Mouse (Mus musculus): ENCODE results near the gene Adad2.

Gene Adad2

DNA sequence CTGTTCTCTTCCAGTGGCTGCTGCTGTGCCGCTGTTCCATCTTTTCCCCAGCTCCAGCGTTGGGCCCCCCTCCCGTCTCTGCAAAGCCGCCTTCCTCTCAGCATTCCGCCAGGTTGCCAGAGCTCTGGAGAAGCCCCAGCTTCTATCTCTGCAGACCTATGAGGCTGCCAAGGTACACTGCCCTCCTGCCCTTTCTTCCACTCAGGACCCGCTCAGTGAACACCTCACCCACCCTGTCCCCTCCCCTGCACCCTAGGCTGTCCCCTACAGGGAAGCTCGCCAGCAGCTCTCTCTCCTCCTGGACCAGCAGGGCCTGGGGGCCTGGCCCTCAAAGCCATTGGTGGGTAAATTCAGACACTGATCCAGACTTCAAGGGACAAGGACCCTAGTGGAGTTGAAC, 3.8 kb downstream of the Adad2 start:
- no peak for DNase-seq (ENCODE audit: low read depth, low spot score)

DNA sequence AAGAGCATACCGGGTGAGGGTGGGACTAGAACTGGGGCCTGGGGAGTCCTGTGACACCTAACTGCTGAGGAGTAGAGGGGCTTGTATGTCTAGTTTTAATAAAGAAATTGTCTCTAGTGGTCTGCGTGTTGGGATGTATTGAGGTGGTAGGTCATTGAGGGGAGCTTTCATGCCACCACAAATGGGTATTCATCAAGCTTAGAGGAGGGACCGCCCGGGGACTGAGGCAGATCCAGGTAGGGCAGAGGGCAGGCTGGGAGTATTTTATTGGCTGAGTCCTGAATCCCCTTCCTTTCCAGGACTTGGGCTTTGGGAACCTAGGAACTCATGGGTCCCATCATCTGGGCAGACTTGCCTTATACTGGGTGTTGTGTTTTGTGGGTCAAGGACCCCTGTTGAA, 4.3 kb downstream of the Adad2 start:
- DNase-seq (ENCODE audit: low read depth, low spot score): no peak

DNA sequence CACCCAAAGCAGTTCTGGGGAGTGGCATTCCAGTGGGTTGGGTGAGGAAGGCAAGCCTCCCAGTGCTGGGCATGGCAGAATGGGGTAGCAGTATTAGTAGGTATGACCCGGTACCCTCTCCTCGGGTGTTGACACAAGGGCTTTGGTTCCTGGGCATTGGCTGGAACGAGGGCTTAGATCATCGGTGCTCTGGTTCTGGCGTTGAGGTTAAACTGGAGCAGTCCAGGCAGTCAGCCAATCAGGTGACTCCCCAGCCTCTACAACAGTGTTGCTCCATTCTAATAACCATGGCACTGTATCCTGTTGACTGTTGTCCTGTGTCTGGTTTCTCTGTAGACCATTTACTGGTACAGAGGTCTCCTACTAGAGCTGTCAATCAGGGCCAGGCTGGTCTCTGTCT, 5.0 kb downstream of the Adad2 start:
- DNase-seq (ENCODE audit: low read depth, low spot score): no peak

DNA sequence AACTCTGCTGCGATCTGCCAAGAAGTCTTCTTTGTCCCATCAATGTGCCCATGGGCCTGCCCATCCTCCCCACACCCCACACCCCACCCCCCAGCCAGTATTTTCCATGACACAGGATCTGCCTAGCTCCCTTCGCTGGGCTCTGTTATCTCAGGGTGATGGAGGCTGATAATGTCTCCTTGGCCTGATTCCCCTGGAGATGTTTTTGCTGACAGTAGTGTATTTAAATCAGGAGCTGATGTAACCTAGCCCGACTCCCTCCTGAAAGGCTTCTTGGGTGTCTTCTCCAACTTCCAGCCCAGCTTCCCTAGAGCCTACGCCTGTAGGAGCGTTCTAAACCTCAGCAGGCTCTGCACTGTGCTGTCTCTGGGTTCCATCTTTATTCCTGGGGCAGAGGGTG, 6.3 kb downstream of the Adad2 start:
- DNase-seq (ENCODE audit: low read depth, low spot score): no peak

DNA sequence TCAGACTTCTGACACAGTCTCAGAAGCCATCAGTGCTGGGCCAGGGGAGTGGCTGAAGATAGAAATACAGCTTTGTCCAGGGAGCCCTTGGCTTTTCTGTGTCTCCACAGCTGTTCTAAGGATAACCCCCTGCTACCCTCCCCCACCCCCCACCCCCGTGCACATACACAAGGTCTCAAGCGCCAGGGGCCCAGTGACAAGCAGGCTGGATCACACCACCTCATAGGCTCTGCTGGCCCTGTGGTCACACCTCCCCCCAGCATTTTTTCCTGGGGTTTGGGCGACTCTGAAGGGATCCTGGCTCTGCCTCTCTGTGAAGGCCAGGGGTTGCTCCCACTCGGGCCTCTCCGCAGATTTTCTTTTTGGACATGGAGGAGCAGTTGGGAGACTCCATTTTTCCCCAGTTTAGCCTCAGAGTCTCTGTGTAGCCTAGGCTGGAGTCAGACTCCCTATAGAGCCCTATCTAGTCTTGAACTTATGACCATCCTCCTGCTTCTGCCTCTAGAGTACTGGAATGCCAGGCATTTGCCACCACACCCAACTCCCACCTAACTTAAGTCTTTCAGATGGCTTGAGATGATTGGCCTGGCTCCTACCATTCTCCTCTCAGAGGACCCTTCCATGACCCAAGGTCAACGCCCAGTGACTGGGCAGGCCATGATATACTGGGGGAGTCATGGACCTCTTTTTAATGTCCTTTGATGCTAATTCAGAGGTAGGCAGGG, 7.7 kb downstream of the Adad2 start:
- DNase-seq (ENCODE audit: low read depth, low spot score): no peak

DNA sequence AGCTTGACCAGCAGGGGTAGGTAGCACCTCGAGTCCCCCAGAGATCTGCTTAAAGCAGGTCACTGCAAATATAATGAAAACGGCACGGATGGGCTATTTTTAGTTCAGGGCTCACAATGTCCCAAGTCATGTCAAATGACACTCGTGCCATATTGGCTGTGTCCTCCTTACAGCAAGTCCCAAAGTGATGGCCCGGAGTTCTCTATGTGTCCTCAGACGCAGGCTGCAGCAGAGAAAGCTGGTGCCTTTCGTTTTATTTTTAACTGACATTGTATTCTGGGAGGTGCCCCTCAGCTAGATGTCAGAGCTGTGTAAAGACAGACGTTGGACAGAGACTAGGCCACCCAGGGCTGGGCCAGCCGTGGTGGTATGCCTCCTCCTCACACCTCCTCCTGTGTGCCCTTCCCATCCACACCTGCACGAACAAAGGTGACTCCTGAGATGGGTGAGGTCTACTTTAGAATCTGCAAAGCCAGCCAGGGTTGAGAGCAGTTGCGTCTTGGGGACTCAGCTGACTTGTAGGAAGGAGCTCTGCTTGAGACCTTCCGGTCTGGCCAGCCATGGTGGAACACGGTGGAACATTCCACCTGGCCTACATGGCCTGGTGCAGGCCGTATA, 8.4 kb downstream of the Adad2 start:
- DNase-seq (ENCODE audit: low read depth, low spot score): no peak

DNA sequence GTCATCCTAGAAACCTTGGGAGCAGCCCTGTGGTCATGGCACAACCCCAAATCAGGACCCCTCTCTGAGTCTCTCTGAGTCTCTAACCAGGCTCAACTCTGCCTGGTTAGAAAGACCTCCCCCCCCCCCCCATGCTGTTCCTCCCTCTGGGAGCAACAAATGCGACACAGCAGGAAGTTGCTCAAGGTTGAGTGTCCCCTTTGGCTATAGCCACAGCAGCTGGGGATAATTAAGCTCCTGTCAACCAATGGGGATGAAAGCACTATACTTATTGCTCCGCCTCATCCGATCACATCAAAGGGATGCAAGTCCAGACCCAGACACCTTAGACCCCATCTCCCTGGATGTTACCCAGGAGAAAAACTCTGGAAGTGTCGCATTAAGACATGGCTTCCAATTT, 10.0 kb downstream of the Adad2 start:
- DNase-seq (ENCODE audit: low read depth, low spot score): no peak

DNA sequence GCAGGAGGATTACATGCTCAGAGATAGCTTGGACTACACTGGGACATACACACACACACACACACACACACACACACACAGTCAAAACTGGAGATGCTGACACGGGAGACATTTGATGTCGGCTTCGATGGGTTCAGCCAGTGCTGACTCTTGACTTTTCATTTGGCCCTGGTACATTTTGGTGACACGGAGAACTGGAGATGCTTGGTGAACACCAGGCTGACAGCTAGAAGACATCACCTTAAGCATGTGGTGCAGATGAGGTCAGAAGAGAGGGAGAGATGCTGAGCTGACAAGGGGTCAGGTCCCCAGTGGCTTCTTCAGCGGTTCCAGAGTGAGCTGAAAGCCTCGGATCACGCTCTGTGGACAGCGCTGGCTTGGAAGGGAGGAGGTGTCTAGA, 10.5 kb downstream of the Adad2 start:
- no peak for DNase-seq (ENCODE audit: low read depth, low spot score)

DNA sequence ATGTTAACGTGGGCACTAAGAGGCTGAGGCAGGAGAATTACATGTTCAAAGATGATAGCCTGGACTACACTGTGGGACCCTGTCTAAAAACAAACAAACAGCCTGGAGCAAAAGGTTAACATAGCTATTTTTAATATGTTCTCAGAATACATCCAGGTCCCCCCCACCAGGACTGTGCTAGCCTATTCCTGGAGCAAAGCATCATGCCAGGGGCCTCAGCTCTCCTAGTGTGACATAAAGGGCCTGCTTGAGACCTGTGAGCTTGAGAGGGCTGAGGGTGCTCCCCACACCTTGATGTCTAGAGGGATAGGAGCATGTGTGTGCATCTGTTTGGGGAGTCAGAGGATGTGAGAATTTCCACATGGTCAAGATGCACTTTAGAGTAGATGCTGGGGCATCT, 11.2 kb downstream of the Adad2 start:
- DNase-seq (ENCODE audit: low read depth, low spot score): no peak

DNA sequence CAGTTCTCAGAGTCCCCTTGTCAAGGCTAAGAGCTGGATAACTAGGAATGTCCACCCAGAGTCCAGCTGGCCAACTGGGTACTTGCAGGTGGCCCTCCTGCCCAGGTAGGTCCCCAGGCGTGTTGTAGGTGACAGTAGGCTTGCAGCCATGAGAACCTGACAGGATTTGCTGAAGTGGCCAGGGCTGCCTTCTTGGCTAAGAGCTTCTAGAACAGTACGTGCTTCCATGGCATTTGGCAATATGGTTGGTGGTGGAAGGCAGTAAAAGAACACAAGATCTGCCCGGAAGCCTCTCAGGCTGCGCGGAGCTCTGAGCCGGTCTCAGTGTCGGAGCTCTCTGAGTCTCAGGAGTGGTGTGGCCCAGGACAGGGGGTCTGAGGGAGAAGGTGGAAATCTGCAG, 12.4 kb downstream of the Adad2 start:
- no peak for DNase-seq (ENCODE audit: low read depth, low spot score)

DNA sequence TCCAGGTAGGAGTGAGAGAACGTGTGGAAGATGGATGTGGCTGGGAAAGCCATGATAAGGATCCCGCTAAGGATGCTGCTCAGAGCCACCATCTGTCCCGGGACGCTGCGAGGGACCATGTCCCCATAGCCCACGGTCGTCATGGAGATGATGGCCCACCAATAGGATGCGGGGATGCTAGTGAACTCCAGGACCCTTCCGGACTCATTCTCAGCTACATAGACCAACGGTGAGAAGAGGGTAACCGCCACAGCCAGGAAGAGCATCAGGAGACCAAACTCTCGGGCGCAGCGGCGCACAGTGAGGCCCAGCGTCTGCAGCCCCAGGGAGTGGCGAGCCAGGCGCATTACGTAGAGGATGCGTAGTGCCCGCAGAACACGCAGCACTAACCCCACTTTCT, 13.2 kb downstream of the Adad2 start:
- DNase-seq (ENCODE audit: low read depth, low spot score): no peak

DNA sequence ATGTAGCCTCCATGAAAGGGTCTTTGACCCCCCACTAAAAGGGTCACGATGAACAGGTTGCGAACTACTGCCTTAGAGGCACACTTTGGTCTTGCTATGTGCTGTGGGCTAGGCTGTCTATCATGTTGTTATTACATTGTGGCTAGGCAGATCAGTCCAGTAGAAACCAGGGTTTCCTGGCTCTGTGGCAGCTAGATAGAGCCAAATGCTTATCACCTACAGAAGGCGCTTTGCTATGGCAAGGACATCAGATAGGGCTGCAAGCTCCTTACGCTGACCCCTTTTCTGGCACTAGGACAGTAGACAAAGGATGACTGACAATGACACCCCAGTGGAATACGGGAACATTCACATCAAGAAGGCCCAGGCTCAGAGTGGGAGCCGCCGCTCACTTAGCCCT, 14.7 kb downstream of the Adad2 start:
- DNase-seq (ENCODE audit: low read depth, low spot score): no peak

DNA sequence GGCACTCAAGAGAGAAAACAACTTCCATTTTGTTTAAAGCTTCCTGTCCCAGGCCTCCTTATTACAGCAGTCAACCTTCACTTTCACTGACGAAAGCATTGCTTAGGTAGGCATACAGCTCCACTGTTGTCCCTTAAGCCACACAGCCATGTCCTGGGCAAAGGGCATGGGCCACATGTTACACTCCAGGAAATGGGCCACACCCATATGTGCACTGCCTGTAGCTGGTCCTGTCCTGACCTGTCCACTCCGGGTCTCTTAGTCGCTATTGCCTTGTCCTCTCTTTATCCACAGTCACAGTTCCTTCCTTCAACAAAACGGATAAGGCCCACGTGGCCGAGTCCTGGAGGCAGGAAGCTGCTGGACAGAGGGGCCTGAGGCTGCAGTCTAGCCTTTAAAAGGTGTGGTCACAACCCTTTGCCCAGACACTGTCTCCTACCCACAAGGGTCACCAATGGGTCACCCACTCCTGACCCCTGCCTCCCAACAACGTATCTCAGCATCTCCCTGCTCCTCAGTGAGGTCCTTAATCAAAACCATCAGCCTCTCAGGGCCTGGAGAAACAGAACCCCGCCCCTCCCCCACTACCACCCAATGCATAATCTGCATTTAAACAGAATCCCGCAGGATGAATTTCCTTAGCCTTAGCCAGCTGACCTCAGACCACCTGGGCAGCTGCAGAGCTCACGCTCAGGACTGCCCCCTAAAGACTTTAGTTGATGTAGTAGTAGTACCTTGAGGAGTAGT, 15.2 kb downstream of the Adad2 start:
- DNase-seq (ENCODE audit: low read depth, low spot score): peak; percentile 35

DNA sequence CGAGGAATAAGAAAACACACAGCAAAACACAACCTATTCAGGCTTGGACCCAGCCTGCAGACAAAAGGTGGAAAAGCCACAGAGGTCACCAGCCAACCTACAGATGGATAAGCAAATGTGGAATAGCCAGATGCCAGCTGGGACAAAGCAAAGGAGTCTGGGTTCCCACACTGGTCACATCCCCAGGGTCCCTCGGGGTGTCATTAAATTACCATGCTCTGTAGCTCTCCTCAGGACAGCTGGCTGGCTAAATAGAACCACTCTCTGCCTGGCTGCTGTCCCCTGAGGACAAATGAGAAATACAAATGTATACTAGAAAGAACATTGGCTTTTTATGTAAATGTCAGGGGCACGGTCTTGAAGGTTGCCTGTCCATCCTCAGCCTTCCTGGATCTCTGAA, 18.3 kb downstream of the Adad2 start:
- no peak for DNase-seq (ENCODE audit: low read depth, low spot score)

DNA sequence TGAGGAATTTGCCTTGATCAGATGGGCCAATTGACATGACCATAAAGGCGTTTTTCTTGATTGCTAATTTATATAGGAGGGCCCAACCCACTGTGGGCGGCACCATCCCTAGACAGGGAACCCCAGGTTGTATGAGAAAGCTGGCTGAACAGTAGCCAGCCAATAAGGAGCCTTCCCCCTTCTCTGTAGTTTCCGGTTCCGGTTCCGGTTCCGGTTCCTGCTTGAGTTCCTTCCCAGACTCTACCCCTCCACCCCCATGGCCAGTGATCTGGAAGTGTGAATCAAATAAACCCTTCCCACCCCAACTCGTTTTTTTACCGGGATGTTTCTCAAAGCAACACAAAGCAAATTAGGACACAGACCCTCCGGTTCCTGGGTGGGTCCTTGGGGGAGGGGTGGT, 19.7 kb downstream of the Adad2 start:
- no peak for DNase-seq (ENCODE audit: low read depth, low spot score)

DNA sequence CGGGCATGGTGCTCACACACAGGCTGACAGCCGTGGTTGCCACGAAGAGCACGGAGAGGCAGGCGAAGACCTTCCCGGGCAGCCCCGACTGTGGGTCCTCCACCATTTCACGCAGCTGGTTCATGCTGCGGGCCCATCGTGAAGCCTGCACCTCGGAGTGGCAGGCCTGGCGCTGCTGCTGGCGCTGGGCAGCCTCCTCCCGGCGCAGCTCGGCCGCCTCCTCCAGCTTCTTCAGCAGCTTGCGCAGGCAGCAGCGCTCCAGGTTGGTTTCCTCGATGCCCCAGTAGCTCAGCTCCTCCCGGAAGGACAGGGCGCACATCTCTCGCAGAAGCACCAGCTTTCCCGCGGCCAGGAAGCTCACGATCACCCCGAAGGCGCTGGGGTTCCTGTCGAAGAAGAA, 20.4 kb downstream of the Adad2 start:
- no peak for DNase-seq (ENCODE audit: low read depth, low spot score)

DNA sequence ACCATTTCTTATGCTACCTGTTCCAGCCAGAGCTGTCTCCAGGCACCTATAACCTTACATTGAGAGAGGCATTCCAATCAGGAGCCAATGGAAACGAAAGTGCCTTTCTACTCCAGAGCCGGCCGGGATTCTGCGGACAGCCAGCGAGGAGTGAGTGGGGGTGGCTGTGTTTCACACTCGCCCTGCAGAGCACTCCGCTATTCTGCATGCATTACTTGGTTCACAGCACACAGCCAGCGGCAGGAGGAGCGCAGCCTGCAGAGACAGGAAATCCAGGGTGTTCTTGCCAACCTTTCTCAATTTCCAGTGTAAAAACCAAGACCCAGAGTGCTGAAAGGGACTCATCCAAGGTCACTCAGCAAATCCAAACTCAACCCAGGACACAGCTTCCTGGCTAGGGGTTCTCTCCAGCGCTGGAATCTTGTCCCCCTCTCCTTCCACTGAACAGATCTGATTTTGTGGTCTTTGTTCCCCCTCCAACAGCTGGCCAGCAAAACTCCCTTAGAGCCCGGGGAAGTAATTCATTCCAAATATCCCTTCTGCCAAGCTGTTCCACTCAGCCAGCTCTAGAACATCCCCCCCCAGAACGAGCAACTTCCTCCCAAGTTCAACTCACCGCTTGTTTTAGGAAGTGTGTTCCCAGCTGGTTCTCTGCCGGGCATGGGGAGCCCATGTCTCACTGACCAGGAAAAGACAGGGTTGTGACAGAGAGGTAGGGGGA, 22.2 kb downstream of the Adad2 start:
- DNase-seq (ENCODE audit: low read depth, low spot score): no peak

DNA sequence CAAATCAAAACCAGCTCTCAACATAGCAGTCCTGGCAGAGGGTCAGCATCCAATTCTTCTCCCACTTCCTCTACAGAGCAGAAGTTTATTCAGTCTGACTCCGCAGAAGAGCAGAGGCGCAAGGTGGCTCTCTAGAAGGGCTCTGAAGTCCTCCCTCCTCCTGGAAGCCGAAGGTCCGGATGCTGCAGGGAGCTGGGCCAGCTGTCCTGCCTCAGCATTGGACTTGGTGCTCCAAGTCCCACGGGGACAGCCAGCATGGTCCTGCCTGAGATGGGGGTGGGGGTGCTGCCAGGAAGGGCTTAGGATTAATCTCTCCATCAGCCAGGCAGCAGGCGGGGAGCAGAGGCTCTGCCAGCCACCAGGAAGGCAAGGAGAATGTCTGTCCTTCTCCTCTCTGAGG, 22.8 kb downstream of the Adad2 start, which contains the start of gene Kcng4:
TSS of gene Kcng4 (minus strand) at position 303 of the 400 bp plus-strand sequence.
- no peak for DNase-seq (ENCODE audit: low read depth, low spot score)

DNA sequence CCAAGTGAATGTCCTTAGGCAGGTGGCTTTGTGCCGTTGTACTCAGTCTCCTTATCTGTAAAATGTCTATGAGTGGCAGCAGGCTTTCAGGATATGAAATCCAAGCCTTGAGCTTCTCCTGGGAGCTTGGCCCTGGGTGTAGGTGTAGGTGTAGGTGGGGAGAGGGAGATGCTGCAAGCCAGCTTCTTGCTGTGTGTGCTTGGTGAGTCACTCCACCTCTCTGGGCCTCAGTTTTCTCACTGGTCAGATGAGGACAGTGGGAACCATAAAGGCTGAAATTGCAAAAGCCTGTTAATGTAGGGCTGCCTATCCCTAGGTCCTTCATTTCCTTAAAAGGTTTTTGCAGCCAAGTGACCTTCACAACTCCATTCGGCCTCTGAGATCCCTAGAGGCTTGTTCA, 23.4 kb downstream of the Adad2 start:
- DNase-seq (ENCODE audit: low read depth, low spot score): no peak

DNA sequence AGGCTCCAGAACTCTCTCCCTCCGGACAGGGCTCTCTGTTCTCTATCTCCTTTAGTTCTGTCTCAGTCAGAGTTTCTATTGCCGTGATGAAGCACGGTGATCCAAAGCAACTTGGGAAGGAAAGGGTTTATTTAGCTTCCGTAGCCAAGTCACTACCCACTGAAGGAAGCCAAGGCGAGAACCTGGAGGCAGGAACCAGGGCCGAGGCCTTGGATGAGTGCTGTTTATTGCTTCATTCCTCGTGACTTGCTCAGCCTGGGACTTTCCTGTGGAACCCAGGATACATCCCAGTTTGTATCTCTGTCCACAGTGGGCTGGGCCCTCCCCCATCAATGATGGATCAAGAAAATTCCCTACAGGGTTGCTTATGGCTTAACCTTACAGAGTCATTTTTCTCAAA, 24.2 kb downstream of the Adad2 start:
- DNase-seq (ENCODE audit: low read depth, low spot score): no peak

DNA sequence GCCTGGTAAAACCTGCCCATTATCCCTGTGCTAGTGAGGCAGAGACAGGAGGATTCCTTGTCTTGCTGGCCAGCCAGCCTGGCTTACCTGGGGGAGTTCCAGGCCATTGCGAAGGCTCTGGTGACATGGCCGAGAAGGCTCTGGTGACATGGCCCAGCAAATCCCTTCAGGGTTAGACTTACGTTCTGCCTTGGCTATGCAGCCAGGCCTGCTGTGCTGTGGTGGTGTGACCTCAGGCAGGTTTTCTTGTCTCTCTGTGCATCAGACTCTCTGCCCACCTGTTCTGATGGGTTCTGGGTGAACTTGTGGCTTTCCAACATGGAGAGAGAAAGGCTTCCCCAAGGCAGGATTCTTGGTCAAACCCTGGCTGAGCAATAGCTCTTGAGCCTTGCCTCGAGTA, 24.8 kb downstream of the Adad2 start:
- no peak for DNase-seq (ENCODE audit: low read depth, low spot score)

DNA sequence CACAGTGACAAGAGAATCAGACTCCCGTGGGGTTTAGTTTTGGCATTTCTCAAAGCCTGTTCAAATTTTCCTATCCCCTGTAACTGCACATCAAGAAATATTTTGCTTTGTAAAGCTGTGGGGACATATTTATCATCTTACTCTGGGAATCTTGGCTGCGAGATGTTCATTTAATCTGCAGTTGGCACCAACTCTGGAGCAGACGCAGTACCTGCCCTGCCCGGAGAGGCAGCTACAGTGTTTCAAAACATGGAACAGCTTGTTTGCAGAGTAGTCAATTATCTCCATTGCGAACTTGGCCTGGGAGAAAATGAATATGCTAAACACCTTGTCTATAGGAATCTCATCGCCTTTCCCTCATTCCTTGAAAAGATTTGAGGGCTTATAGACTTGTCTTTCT, 25.7 kb downstream of the Adad2 start:
- DNase-seq (ENCODE audit: low read depth, low spot score): no peak
